Mouse (Mus musculus): ENCODE results near the gene Art1. TPM values are rescaled to one million over a fixed set of nuclear protein-coding genes. Genes with fewer than 3 reads are reported as not detected.

Art1 gene
- polyA plus RNA-seq, 1 experiment from 2014 or later = 0.77 TPM

DNA sequence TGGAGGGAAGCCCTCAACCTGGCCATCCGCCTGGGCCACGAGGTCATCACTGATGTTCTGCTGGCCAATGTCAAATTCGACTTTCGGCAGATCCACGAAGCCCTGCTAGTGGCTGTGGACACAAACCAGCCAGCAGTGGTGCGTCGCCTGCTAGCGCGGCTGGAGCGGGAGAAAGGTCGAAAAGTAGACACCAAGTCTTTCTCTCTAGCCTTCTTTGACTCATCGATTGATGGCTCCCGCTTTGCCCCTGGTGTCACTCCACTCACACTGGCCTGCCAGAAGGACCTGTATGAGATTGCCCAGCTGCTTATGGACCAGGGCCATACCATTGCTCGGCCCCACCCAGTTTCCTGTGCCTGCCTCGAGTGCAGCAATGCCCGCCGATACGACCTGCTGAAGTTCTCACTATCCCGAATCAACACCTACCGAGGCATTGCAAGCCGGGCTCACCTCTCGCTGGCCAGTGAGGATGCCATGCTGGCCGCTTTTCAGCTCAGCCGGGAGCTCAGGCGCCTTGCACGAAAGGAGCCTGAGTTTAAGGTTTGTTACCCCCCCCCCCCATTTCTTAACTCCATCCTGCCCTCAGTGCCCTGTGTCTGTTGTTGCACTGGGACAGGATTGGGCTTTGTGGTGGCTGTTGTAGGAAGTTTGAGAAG is 17.4 kb upstream of the Art1 start:
- no peak overlapping the region for H3K4me2 ChIP-seq
- 96% methylated on average over 26 of the region's 26 CpGs for WGBS
- H3K36me3 ChIP-seq (replicated peaks) = peaks cover 69% of the 10 kb centered on the region
- no peak for ATAC-seq (ENCODE audit: low FRiP score)
- no peaks in the 10 kb centered on the region for H3K4me1 ChIP-seq
- no peaks in the 10 kb centered on the region for H3K27me3 ChIP-seq
- H3K4me3 ChIP-seq (replicated peaks) = no peak overlapping the region
- no peak overlapping the region for H3K27ac ChIP-seq
- H3K9ac ChIP-seq = no peak overlapping the region
- H3K9me3 ChIP-seq = no peaks in the 10 kb centered on the region

DNA sequence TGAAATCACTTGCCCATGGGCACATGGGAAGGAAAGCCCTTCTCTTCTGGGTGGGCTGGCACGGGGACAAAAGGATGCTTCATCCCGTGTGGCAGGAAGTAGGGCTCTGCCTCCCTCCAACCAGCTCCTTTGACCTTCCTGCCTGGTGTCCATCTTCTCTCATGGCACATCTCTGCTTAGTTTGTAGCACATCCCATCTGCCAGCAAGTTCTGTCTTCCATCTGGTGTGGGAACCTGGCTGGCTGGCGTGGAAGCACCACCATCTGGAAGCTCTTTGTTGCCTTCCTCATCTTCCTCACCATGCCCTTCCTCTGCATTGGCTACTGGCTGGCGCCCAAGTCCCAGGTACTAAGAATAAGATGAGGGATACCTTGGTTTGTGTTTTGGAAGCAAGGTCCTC is 14.2 kb upstream of the Art1 start:
- peaks cover 54% of the 10 kb centered on the region for H3K36me3 ChIP-seq (replicated peaks)

DNA sequence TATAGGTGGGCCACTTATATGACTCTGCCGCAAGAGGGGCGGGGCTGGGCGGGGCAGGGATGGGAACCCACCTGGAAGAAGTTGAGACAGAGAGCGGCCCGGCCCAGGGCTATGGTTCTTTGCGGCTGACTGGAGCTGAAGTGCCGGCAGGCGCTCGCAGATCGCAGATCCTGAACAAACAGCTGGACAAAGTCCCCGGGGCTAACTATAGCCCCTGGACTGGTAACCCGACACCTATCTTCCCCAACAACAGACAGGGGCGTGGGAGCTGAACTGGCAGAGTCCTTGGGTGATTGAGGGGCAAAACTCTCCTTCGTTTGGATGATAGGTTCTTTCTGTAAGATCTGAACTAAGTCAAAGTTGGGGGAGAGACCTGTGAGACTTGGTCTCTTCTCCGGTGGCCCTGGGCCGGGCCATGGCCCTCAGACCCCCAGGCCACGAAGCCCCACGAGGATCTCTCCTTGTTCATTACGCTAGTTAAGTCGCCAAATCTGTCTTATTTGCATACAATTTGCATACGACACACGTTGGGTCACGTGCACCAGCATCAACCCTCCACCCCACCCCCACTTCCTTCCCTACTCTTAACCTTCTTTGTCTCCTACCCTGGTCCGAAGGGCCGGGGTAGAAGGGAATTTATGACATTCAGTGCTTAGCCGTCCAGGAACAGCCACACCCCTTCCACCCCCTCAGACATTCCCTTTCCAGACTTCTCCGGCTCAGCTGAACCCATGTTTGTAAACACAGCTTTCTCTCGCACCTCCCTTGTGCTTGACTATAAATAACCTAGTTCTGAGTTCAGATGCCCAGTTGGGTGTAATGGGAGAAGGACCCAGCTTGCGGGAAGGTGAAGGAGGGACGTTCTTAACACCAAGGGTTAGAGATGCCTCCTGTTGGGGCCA is 1.5 kb upstream of the Art1 start:
- peaks cover 10% of the 10 kb centered on the region for H3K27me3 ChIP-seq
- H3K4me2 ChIP-seq = peak overlapping the region; percentile 55
- H3K4me1 ChIP-seq = peaks cover 18% of the 10 kb centered on the region
- peak overlapping the region; percentile 30 for H3K4me3 ChIP-seq (replicated peaks)
- 0 out of 2 replicates have a peak, but pooled peaks cover 4% of the 10 kb centered on the region for H3K36me3 ChIP-seq (replicated peaks)
- no peak overlapping the region for H3K27ac ChIP-seq
- ATAC-seq (ENCODE audit: low FRiP score) = peak; percentile 74
- no peaks in the 10 kb centered on the region for H3K9me3 ChIP-seq
- WGBS = 3% methylated on average over 30 of the region's 30 CpGs
- H3K9ac ChIP-seq = no peak overlapping the region

More for the DNA sequence above, 14.2 kb upstream of the Art1 start:
- Histone ChIP-seq H3K4me2 (no peak overlapping the region), H3K27me3 (no peaks in the 10 kb centered on the region), H3K27ac (no peak overlapping the region), H3K4me3 (replicated peaks) (no peak overlapping the region), H3K9me3 (no peaks in the 10 kb centered on the region), H3K4me1 (no peaks in the 10 kb centered on the region), H3K9ac (no peak overlapping the region)
- WGBS = 98% methylated on average over 4 of the region's 4 CpGs
- no peak for ATAC-seq (ENCODE audit: low FRiP score)

DNA sequence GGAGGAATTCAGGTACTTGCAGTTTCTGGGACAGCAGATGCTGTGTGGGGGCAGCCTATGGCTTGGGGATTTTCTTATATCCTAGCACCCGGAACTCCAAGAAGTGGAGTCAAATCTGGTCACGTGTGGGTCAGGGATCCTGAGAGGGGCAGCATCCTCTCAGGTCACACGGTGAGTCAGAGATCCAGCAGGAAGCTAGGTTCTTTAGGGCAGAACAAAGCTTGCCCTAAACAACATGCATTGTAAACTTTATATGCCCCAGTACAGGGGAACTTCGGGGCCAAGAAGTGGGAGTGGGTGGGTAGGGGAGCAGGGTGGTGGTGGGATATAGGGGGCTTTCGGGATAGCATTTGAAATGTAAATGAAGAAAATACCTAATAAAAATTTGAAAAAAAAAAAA is 675 bp upstream of the Art1 start:
- Histone ChIP-seq H3K4me1 (peaks cover 18% of the 10 kb centered on the region), H3K27me3 (peaks cover 10% of the 10 kb centered on the region), H3K9me3 (no peaks in the 10 kb centered on the region), H3K36me3 (replicated peaks) (0 out of 2 replicates have a peak, but pooled peaks cover 1% of the 10 kb centered on the region), H3K4me3 (replicated peaks) (no peak overlapping the region), H3K4me2 (no peak overlapping the region), H3K9ac (no peak overlapping the region), H3K27ac (no peak overlapping the region)
- WGBS = 60% methylated on average over 5 of the region's 5 CpGs
- no peak for ATAC-seq (ENCODE audit: low FRiP score)

DNA sequence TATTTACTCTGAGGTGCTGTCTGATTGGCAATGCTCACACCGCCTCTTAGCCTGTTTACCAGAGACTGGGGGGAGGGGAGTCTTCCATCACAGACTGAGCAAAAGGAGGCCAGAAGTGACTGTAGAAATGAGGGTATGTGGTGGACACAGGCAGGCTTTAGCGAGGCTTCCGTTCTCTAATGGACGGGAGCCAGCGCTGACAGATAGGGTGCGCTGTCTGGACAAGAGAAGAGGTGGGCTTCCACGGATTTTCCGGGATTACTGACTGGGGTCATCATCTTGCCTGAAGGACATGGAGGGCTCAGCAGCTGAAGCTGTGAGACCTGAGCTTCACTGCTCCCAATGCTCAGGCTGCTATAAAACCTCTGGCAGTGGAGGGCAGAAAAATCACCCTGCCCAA is 698 bp downstream of the Art1 start:
- no peak overlapping the region for H3K27ac ChIP-seq
- no peak for ATAC-seq (ENCODE audit: low FRiP score)
- H3K4me1 ChIP-seq = peaks cover 25% of the 10 kb centered on the region
- no peak overlapping the region for H3K4me2 ChIP-seq
- no peaks in the 10 kb centered on the region for H3K9me3 ChIP-seq
- no peak overlapping the region for H3K4me3 ChIP-seq (replicated peaks)
- no peak overlapping the region for H3K9ac ChIP-seq
- H3K27me3 ChIP-seq = peaks cover 10% of the 10 kb centered on the region
- 44% methylated on average over 8 of the region's 8 CpGs for whole genome bisulfite sequencing
- H3K36me3 ChIP-seq (replicated peaks) = no peaks in the 10 kb centered on the region

DNA sequence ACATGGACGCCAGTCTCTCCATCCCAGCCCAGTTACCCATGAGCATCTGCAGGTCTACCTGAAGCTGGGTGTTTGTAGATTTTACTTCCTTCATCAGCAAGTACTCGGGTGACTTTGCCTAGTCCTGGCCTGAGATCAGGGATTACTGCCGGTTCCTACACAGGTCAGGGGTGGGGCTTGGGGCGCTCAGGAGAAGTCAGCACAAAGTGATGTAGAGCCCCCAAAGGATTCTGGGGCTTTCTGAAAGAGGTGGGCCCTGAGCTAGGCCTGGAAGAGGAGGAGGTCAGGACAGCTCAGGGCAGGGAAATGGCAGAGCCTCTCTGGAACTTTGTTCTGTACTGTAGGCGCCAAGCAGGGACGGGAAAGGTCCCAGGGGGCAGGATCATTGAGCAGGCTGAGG is 1.2 kb downstream of the Art1 start:
- Histone ChIP-seq H3K36me3 (replicated peaks) (no peaks in the 10 kb centered on the region), H3K4me2 (no peak overlapping the region), H3K9me3 (no peaks in the 10 kb centered on the region), H3K9ac (no peak overlapping the region), H3K4me3 (replicated peaks) (no peak overlapping the region), H3K27ac (no peak overlapping the region), H3K4me1 (peaks cover 25% of the 10 kb centered on the region), H3K27me3 (peaks cover 10% of the 10 kb centered on the region)
- WGBS = 50% methylated on average over 6 of the region's 6 CpGs
- no peak for ATAC-seq (ENCODE audit: low FRiP score)

DNA sequence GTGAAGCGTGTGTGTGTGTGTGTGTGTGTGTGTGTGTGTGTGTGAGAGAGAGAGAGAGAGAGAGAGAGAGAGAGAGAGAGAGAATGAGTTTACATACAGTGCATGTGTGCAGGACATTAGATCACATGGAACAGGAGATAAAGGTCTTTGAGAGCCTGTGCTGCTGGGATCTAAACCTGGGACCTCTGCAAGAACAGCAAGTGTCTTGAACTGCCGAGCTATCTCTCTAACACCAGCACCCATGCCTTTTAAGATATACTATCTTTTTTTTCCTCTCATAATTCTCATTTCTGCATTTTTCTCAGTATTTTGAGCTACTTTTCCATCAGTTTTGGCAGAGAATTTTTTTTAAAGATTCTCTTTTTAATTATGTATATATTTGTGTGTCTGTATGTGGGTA is 2.0 kb downstream of the Art1 start:
- Histone ChIP-seq H3K27ac (no peak overlapping the region), H3K9ac (no peak overlapping the region), H3K4me2 (no peak overlapping the region), H3K36me3 (replicated peaks) (no peaks in the 10 kb centered on the region), H3K4me3 (replicated peaks) (no peak overlapping the region), H3K4me1 (peaks cover 25% of the 10 kb centered on the region), H3K9me3 (no peaks in the 10 kb centered on the region), H3K27me3 (peaks cover 10% of the 10 kb centered on the region)
- WGBS = 88% methylated on average over 2 of the region's 2 CpGs
- no peak for ATAC-seq (ENCODE audit: low FRiP score)

DNA sequence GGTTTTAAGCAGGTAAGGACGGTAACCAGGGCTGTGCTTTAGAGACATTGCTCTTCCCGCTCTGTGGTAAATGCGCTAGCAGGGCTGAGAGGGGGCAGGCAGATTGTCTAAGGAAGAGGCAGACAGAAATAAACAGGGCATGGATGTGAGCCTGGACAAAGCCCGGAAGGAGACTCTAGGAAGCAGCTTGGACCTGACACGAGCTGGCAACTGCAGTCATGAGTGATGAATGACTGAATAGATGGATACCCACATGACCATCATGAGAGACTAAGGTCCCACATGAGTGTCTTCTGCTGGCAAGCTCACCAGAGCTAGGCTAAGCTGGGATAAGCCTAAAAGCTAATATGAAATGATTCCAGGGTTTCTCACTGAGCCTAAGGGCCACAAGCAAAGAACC is 2.6 kb downstream of the Art1 start:
- Histone ChIP-seq H3K36me3 (replicated peaks) (no peaks in the 10 kb centered on the region), H3K27me3 (peaks cover 6% of the 10 kb centered on the region; the same call in 1 of the 2 replicates), H3K4me1 (peaks cover 25% of the 10 kb centered on the region), H3K9me3 (no peaks in the 10 kb centered on the region), H3K4me3 (replicated peaks) (no peak overlapping the region), H3K27ac (no peak overlapping the region), H3K9ac (no peak overlapping the region), H3K4me2 (no peak overlapping the region)
- WGBS = 78% methylated on average over 5 of the region's 5 CpGs
- no peak for ATAC-seq (ENCODE audit: low FRiP score)

DNA sequence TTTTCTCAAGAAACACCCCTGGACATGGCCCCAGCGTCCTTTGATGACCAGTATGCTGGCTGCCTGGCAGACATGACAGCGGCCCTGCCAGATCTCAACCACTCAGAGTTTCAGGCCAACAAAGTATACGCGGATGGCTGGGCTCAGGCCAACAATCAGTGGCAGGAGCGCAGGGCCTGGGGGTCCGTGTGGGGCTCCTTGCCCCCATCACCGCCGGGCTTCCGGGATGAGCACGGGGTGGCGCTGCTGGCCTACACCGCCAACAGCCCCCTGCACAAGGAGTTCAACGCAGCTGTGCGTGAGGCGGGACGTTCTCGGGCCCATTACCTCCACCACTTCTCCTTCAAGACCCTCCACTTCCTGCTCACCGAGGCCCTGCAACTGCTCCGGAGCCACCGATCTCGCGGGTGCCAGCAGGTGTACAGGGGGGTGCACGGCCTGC is 5.2 kb downstream of the Art1 start:
- Histone ChIP-seq H3K4me1 (peaks cover 7% of the 10 kb centered on the region), H3K9me3 (no peaks in the 10 kb centered on the region), H3K9ac (peak overlapping the region; percentile 29; the same call in 1 of the 2 replicates), H3K4me3 (replicated peaks) (peak overlapping the region; percentile 23), H3K4me2 (peak overlapping the region; percentile 52), H3K27me3 (no peaks in the 10 kb centered on the region; the same call in 1 of the 2 replicates), H3K36me3 (replicated peaks) (no peaks in the 10 kb centered on the region), H3K27ac (no peak overlapping the region)
- 0 out of 2 replicates have a peak, but pooled peaks have one; percentile 44 for ATAC-seq (ENCODE audit: low FRiP score)
- whole genome bisulfite sequencing = 15% methylated on average over 23 of the region's 23 CpGs

DNA sequence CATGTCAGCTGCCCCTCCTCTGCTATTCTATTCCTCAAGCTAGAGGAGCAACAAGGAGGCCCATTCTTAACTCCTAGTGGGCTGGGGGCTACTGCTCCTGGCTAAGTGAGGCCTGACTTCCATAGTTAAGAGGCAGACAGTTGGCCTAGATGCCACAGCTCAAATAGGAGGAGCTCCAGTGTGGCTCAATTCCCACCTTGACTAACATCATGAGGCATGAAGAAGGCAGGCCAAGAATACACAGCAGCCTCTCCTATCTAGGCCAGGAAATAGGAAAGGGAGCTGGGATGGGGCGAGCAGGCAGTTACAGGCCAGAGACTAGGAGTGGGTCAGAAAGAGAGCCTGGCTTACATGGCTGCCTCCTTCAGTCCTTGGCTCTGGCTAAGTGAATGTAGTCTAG is 6.7 kb downstream of the Art1 start:
- no peak overlapping the region for H3K4me2 ChIP-seq
- no peak overlapping the region for H3K27ac ChIP-seq
- no peaks in the 10 kb centered on the region for H3K36me3 ChIP-seq (replicated peaks)
- no peak overlapping the region for H3K4me3 ChIP-seq (replicated peaks)
- H3K9me3 ChIP-seq = no peaks in the 10 kb centered on the region
- no peak for ATAC-seq (ENCODE audit: low FRiP score)
- peaks cover 7% of the 10 kb centered on the region for H3K4me1 ChIP-seq
- 86% methylated on average over 1 of the region's 1 CpGs for WGBS
- H3K9ac ChIP-seq = no peak overlapping the region
- H3K27me3 ChIP-seq = no peaks in the 10 kb centered on the region; the same call in 1 of the 2 replicates

DNA sequence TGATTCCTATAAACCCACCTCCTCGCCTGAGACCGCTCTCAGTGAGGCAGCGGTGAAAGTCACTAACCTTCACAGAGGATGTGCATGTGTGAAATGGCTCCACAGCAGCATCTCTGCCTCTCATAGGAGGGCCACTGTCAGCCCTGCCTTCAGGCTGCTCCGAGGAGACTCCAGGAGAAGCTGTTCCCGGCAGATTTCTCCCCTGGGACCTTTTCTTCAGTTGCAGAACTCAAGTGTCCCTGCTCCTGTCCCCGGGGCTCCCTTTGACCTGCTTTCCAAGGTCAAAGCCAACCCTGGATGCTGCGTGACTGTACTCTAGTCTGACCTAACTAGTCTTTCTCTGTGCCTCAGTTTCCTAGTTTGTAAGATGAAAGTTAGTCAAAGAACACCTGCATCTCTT is 7.6 kb downstream of the Art1 start, which contains the start of gene Art5:
Art5 (minus strand) TSS at position 319 of the 400 bp plus-strand sequence.
- H3K4me1 ChIP-seq = peaks cover 7% of the 10 kb centered on the region
- H3K27ac ChIP-seq = no peak within 1 kb of the TSS
- no peak within 1 kb of the TSS for H3K4me3 ChIP-seq (replicated peaks)
- H3K9me3 ChIP-seq = no peaks in the 10 kb centered on the region
- no peaks in the 10 kb centered on the region for H3K36me3 ChIP-seq (replicated peaks)
- ATAC-seq (ENCODE audit: low FRiP score) = no peak
- 85% methylated on average over 7 of the region's 7 CpGs for WGBS
- no peak within 1 kb of the TSS for H3K4me2 ChIP-seq
- H3K9ac ChIP-seq = no peak within 1 kb of the TSS
- H3K27me3 ChIP-seq = no peaks in the 10 kb centered on the region; the same call in 1 of the 2 replicates

DNA sequence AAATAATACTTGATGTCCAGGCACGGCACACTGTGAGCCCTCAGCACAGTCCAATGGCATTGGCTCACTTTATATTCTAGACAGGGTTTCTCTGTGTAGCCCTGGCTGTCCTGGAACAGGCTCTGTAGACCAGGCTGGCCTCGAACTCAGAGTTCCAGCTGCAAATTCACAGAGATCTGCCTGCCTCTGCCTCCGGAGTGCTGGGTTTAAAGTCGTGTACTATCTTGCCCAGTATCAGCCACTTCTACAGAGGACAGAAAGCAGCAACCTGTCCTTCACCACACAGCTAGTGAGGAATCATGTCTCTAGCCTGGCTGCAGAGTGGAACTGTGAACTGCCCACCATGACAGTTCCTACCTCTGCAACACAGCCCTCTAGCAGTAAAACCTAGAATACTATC is 8.2 kb downstream of the Art1 start:
- Histone ChIP-seq H3K27me3 (no peaks in the 10 kb centered on the region; the same call in 1 of the 2 replicates), H3K9me3 (no peaks in the 10 kb centered on the region), H3K27ac (no peak overlapping the region), H3K4me3 (replicated peaks) (no peak overlapping the region), H3K4me2 (no peak overlapping the region), H3K4me1 (peaks cover 7% of the 10 kb centered on the region), H3K9ac (no peak overlapping the region), H3K36me3 (replicated peaks) (no peaks in the 10 kb centered on the region)
- 90% methylated on average over 4 of the region's 4 CpGs for WGBS
- ATAC-seq (ENCODE audit: low FRiP score) = no peak
